Mouse (Mus musculus) cerebellum, adult 11-12 months (tissue): Measurements from ENCODE around the gene Ncoa1.
"Not testable (repeated sequence)": the region's sequence is repeated elsewhere in the genome, so short reads cannot be mapped to it uniquely, and the experiment has no call there.

Experiments
- DNase-seq: peaks from one replicate; pipeline ENCODE4 v3.0.0; 2022

The Ncoa1 gene

DNA sequence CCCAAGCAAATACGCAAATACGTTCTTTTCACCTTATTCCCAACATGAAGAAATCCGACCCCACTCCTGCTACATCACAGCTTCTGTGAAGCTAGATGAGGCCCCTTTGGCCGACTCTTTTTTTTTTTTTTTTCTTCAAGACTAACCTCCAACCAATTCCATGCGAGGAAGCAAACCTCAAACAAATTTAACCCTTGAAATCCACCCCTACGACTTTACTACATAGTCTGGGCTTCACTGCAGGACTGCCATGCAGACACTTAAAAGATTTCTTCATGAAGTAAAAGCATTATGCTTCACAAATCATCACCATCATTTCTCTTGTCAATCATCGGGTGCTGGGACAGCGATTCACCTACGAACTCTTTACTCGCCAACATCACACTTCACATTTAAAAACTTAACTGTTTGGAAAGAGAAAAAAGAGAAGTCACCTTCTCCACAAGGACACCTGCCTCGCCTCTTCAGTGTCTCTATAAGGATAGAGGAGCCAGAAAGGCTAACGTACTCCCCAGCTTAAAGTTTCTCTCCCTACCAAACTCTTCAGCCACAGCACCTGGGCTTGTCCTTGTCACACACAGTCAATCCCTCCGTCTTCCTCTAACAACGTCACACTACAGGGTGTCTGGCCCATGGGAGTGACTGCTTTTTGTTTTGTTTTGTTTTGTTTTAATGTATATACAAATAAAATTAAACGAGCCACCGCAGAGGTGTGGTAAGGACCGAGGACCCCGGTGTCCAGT, 1.6 kb downstream of the Ncoa1 start:
- no peak for DNase-seq

DNA sequence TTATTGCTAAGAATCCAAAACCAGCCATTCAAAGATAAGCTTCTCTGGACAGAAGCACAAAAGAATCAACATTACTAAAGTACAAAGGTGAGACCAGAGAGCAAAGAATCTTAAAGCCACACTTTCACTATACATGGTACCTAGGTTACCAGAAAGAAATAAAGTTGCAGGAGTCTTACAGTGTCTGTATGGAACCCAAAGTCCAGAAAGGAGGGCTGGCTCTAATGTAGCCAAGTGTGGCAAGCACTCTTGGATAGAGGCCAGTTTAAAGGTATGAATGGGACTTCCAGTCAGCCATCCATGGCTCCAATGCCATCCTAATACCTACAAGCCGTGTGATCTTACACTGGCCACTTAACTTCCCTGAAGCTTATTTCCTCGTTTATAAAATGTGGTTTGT, 7.9 kb downstream of the Ncoa1 start:
- DNase-seq: no peak

DNA sequence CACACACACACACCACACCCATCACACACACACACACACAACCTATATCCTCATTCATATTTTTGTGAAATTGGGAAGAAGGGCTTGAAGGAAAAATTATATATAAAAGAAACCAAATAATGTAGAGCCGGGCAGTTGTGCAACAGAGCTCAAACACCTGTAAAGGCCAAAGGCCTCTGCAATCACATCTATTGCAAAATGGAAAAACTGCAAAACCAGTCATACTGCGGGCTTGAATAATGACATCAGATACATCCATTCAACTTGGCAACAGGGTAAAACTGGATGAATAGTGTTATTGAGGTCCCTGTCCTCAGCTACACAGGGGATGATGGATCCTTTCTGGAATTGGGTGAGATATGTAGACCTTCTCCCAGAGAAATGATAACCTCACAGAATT, 13.3 kb downstream of the Ncoa1 start:
- no peak for DNase-seq

DNA sequence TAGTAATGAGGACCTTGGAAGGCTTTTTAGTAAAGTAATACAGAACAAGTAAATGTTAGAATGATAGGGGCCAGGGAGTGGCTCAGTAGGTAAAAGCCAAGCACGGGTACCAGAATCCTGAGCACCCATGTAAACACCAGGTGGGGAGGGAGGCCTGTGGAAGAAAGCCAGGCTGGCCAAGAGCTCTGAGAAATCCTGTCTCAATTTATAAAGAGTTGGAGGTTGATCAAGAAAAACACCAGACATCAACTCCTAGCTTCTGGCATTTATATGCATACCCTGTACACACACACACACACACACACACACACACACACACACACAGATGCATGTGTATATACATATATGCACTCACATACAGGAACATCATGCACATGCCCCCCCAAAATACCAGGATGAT, 14.6 kb downstream of the Ncoa1 start:
- DNase-seq: no peak

DNA sequence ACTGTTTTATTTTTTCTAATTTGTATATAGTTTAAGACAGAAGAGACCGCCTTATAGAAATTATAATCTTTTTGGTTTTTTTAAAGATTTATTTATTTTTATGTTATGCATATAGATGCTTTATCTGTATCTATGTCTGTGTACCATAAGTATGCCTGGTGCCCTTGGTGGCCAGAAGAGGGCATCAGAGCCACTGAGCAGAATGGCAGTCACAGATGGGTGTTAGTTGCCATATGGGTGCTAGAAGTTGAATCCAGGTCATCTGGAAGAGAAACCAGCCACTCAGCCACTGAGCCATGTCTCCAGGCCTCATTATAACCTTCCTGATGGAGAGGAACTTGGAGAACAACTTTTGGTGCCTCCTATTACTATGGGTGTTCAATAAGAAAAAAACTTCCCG, 16.0 kb downstream of the Ncoa1 start:
- no peak for DNase-seq

GRCm38 (mm10) chr12:4454956-4455565, 21.9 kb downstream of the Ncoa1 start:
- no peak for DNase-seq

DNA sequence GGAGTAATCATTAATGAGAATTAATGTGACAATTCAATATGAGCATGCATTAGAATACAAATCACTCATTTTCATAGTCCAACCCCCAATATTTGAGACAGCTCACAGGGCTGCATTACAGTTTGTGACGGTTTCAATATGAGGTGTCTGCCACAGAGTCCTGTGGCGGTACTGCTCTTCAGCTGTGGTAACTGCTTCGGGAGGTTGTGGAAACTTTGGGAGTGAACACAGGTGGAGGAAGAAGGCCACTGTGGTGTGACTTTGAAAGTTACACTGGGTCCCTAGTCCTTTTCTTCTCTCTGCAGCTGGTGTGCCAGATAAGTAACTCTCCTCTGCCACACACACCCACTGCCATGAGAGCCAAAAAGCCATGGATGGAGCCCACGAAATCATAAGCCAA, 22.7 kb downstream of the Ncoa1 start:
- DNase-seq: no peak

- DNase-seq: no peak
Measured at GRCm38 (mm10) chr12:4452233-4452632, 24.7 kb downstream of the Ncoa1 start.

DNA sequence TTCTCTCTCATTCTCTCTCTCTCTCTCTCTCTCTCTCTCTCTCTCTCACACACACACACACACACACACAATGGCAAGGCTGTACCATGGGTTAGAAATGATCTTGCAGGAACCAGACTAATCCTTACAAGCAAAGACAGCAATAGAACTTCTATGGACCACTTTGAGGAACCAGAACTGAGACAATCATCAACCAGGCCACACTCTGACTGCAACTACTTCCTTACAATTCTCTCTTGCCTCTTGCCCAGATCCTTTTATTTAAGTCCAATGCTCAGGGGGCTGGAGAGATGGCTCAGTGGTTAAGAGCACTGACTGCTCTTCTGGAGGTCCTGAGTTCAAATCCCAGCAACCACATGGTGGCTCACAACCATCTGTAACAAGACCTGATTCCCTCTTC, 26.5 kb downstream of the Ncoa1 start:
- DNase-seq: not testable (repeated sequence)

GRCm38 (mm10) chr12:4448076-4448589, 28.8 kb downstream of the Ncoa1 start:
- DNase-seq: no peak

GRCm38 (mm10) chr12:4444946-4445345, 32.0 kb downstream of the Ncoa1 start:
- DNase-seq: no peak

- DNase-seq: no peak
Measured at GRCm38 (mm10) chr12:4441451-4441850, 35.5 kb downstream of the Ncoa1 start.

GRCm38 (mm10) chr12:4436198-4436597, 40.8 kb downstream of the Ncoa1 start:
- DNase-seq: no peak

- DNase-seq: no peak
Measured at GRCm38 (mm10) chr12:4433549-4433948, 43.4 kb downstream of the Ncoa1 start.

- no peak for DNase-seq
Measured at GRCm38 (mm10) chr12:4431978-4432377, 45.0 kb downstream of the Ncoa1 start.

GRCm38 (mm10) chr12:4430061-4430825, 46.7 kb downstream of the Ncoa1 start:
- no peak for DNase-seq

DNA sequence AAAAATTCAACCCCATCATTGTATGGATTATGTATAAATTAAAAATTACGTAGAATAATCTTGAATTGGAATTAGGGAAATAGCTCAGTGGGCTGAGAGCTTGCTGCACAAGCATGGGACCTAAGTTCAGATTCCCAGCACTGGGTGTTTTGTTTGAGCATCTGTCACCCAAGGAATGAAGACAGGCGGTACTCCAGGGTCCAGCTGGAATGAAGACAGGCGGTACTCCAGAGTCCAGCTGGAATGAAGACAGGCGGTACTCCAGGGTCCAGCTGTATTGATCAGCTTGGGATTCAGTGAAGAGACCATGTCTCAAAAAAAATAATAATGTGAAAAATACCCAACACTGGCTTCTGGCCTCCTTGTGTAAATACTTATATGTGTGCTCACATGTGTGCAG, 58.2 kb downstream of the Ncoa1 start:
- DNase-seq: no peak

DNA sequence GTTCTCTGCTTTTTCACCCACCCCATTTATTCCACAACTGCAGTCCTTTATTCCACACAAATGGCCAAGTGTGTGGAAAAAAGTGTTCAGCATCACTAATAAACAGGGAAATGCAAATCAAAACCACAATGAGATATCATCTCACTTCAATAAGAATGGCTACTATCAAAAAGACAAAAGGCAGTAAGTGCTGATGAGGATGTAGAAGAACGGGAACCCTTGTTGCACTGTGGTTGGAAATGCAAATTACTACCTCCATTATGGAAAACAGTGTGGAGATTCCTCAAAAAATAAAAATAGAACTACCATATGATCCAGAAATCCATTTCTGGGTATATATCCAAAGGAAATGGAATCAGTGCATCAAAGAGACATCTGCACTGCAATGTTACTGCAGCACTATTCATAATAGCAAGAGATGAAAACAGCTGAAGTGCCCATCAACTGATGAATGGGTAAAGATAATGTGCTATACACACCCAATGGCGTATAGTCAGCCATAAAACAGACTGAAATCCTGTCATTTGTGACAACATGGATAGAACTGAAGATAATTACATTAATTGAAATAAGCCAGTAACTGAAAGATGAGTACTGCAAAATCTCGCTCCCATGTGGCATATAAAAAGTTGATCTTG, 59.2 kb downstream of the Ncoa1 start:
- no peak for DNase-seq

- DNase-seq: no peak
Measured at GRCm38 (mm10) chr12:4407085-4407484, 69.9 kb downstream of the Ncoa1 start.

- DNase-seq: no peak
Measured at GRCm38 (mm10) chr12:4406155-4406554, 70.8 kb downstream of the Ncoa1 start.

GRCm38 (mm10) chr12:4403206-4403605, 73.8 kb downstream of the Ncoa1 start:
- no peak for DNase-seq

DNA sequence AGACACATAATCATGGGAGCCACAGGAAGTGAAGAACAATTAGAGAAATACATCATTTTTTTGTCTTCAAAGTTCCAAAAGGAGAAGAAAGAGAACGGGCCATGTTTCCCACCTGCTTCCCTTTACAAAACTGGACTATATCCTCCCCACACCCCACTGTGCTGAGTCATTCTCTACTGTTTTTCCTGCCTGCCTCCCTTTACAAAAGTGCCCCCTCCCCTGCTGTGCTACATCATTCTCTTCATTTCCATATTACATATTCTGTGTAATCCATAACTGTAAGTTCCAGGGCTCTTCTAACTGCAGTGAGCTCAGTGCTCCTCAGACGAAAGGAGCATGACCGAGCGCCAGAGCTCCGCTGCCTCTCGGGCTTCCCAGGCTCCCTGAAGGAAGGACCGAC, 80.8 kb downstream of the Ncoa1 start:
- no peak for DNase-seq

DNA sequence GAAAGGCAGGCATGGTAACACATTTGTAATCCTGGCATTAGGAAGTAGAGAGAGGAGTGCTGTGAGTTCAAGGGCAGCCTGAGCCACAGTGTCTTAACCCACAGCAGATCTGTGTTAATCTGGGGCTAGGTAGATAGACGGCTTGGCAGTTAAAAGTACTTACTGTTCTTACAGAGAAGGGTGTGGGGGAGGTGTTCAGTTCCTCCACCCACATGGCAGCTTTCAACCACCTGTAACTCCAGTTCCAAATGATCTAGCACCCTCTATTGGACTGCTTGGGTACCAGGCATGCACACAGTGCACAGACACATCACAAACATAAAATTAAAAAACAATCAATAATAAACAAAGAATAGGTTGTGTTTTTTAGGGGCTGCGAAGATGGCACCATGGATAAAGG, 84.4 kb downstream of the Ncoa1 start:
- DNase-seq: no peak
